Mouse (Mus musculus) natural killer cell, adult 2 months (primary cell): ENCODE results near the gene Car4.

Experiments
- DNase-seq, 2 experiments: peaks; one replicate each; pipeline ENCODE4 v3.0.0; 2022; ENCODE audit warnings: low spot score in 2 of 2

The Car4 gene

GRCm38 (mm10) chr11:84957591-84958270, at the start of gene Car4:
Car4 (plus strand) TSS chr11:84957786.
- no peak for DNase-seq

- no peak for DNase-seq
Measured at GRCm38 (mm10) chr11:84908480-84908879, 49.1 kb upstream of the Car4 start.

GRCm38 (mm10) chr11:84910411-84910810, 47.2 kb upstream of the Car4 start:
- DNase-seq: no peak

- DNase-seq: no peak
Measured at GRCm38 (mm10) chr11:84914673-84915072, 42.9 kb upstream of the Car4 start.

- DNase-seq: peak; percentile 77 to 80
Measured at GRCm38 (mm10) chr11:84916053-84916702, 41.4 kb upstream of the Car4 start, which contains the start of gene Znhit3. Znhit3 (minus strand) TSS chr11:84916366.

GRCm38 (mm10) chr11:84916703-84917300, 40.8 kb upstream of the Car4 start:
- no peak for DNase-seq

- peak; percentile 67 to 82 for DNase-seq
Measured at GRCm38 (mm10) chr11:84918425-84918824, 39.2 kb upstream of the Car4 start.

GRCm38 (mm10) chr11:84919276-84919675, 38.3 kb upstream of the Car4 start:
- peak; percentile 47 to 63 for DNase-seq

GRCm38 (mm10) chr11:84919951-84920350, 37.6 kb upstream of the Car4 start:
- DNase-seq: no peak

GRCm38 (mm10) chr11:84920981-84921380, 36.6 kb upstream of the Car4 start:
- no peak for DNase-seq

GRCm38 (mm10) chr11:84932261-84932660, 25.3 kb upstream of the Car4 start:
- no peak for DNase-seq

- DNase-seq: no peak
Measured at GRCm38 (mm10) chr11:84939508-84940053, 18.0 kb upstream of the Car4 start.

- no peak for DNase-seq
Measured at GRCm38 (mm10) chr11:84940140-84940539, 17.4 kb upstream of the Car4 start.

GRCm38 (mm10) chr11:84943948-84944347, 13.6 kb upstream of the Car4 start:
- DNase-seq: peak in 1 of 2 experiments; percentile 8

- DNase-seq: no peak
Measured at GRCm38 (mm10) chr11:84944639-84945435, 12.7 kb upstream of the Car4 start.

GRCm38 (mm10) chr11:84945841-84946240, 11.7 kb upstream of the Car4 start:
- no peak for DNase-seq

GRCm38 (mm10) chr11:84947206-84947605, 10.4 kb upstream of the Car4 start:
- DNase-seq: no peak

- no peak for DNase-seq
Measured at GRCm38 (mm10) chr11:84948114-84948513, 9.5 kb upstream of the Car4 start.

- DNase-seq: no peak
Measured at GRCm38 (mm10) chr11:84948526-84948925, 9.1 kb upstream of the Car4 start.

- no peak for DNase-seq
Measured at GRCm38 (mm10) chr11:84952611-84953010, 5.0 kb upstream of the Car4 start.

GRCm38 (mm10) chr11:84956400-84956799, 1.2 kb upstream of the Car4 start:
- DNase-seq: no peak

GRCm38 (mm10) chr11:84957171-84957570, 415 bp upstream of the Car4 start:
- no peak for DNase-seq
